In genomic region chr13:59009855-59010254, GRCm38 (mm10) we compare ENCODE assay signal across 19 mouse cellular contexts.
DNase-seq lines count a peak whose midpoint lies in the region; ATAC-seq and TF ChIP-seq lines count a peak whose summit lies in the region.
"Had no signal": no experiment of that assay in that cellular context is flagged by ENCODE, and none has a peak within 500 bp of the region (broad histone marks: within the 10 kb centered on the region; RNA-seq: fewer than 3 reads in every experiment).

No protein-coding gene starts in this region.

- 34% methylated on average over 5 of the region's 5 CpGs for WGBS in kidney, adult 2 months
- 84% methylated on average over 5 of the region's 5 CpGs for WGBS in midbrain, embryonic 12.5 days
- 86% methylated on average over 5 of the region's 5 CpGs for WGBS in midbrain, embryonic 11.5 days
- 72% methylated on average over 5 of the region's 5 CpGs for WGBS in neural tube, embryonic 15.5 days

- no peaks in the 10 kb centered on the region for H3K36me3 ChIP-seq in kidney, adult 2 months (ENCODE audit: control insufficient read depth, insufficient read depth, low read length)
- no peaks in the 10 kb centered on the region for H3K36me3 ChIP-seq in midbrain, embryonic 12.5 days
- no peaks in the 10 kb centered on the region for H3K36me3 ChIP-seq in midbrain, embryonic 11.5 days (ENCODE audit: control insufficient read depth, insufficient read depth, low read length)
- H3K36me3 ChIP-seq in neural tube, embryonic 15.5 days: no peaks in the 10 kb centered on the region
- H3K36me3 ChIP-seq: heart, embryonic 13.5 days; limb, embryonic 15.5 days; lung, embryonic 15.5 days; stomach, embryonic 15.5 days had no signal

- H3K9me3 ChIP-seq in midbrain, embryonic 12.5 days: no peaks in the 10 kb centered on the region
- no peaks in the 10 kb centered on the region for H3K9me3 ChIP-seq in midbrain, embryonic 11.5 days (ENCODE audit: control insufficient read depth, low read length)
- no peaks in the 10 kb centered on the region for H3K9me3 ChIP-seq in neural tube, embryonic 15.5 days (replicated peaks)
- H3K9me3 ChIP-seq: heart, embryonic 13.5 days; limb, embryonic 15.5 days; lung, embryonic 15.5 days; stomach, embryonic 15.5 days had no signal

- no peak for ATAC-seq in midbrain, embryonic 12.5 days (ENCODE audit: low FRiP score, low read depth)
- ATAC-seq in midbrain, embryonic 11.5 days (ENCODE audit: low FRiP score): no peak
- ATAC-seq in neural tube, embryonic 15.5 days (ENCODE audit: low FRiP score): no peak
- ATAC-seq: forebrain, embryonic 14.5 days had no signal

- no peak overlapping the region for H3K4me2 ChIP-seq in midbrain, embryonic 12.5 days (replicated peaks)
- H3K4me2 ChIP-seq in midbrain, embryonic 11.5 days: no peak overlapping the region
- no peak overlapping the region for H3K4me2 ChIP-seq in neural tube, embryonic 15.5 days
- H3K4me2 ChIP-seq: heart, embryonic 13.5 days; limb, embryonic 15.5 days; lung, embryonic 15.5 days; stomach, embryonic 15.5 days had no signal

- peak; percentile 62 for DNase-seq in kidney, adult 2 months
- DNase-seq in kidney, adult 18-20 months: no peak
- no peak for DNase-seq in midbrain, embryonic 11.5 days (ENCODE audit: low spot score, missing footprints)
- DNase-seq in kidney, postnatal 36 days: peak; percentile 20 to 29
- no peak for DNase-seq in lung, postnatal 14 days
- DNase-seq: adrenal gland, adult 8-10 months; B cell, adult 2 months; cerebellum, postnatal 25 days; gastrocnemius, postnatal 36 days; right cerebral cortex, adult 18-20 months; thymus, adult 2 months had no signal

- peaks cover 8% of the 10 kb centered on the region; the same call in 1 of the 2 replicates for H3K4me1 ChIP-seq in kidney, adult 2 months (ENCODE audit: control insufficient read depth, insufficient read depth, low read length)
- peaks cover 32% of the 10 kb centered on the region for H3K4me1 ChIP-seq in midbrain, embryonic 12.5 days
- peaks cover 15% of the 10 kb centered on the region for H3K4me1 ChIP-seq in midbrain, embryonic 11.5 days (ENCODE audit: control insufficient read depth, insufficient read depth, low read length)
- H3K4me1 ChIP-seq in neural tube, embryonic 15.5 days: peaks cover 31% of the 10 kb centered on the region

- no peak for TF ChIP-seq POLR2A in kidney, adult 2 months (IDR thresholded peaks at IDR 0.05; ENCODE audit: low read depth, low read length)

- H3K27me3 ChIP-seq in kidney, adult 2 months (replicated peaks; ENCODE audit: control insufficient read depth, insufficient read depth, low read length): no peaks in the 10 kb centered on the region
- peaks cover 5% of the 10 kb centered on the region; the same call in 1 of the 2 replicates for H3K27me3 ChIP-seq in midbrain, embryonic 12.5 days
- no peaks in the 10 kb centered on the region; the same call in 1 of the 2 replicates for H3K27me3 ChIP-seq in midbrain, embryonic 11.5 days (ENCODE audit: control insufficient read depth, insufficient read depth, low read length)
- H3K27me3 ChIP-seq in neural tube, embryonic 15.5 days (replicated peaks): no peaks in the 10 kb centered on the region
- H3K27me3 ChIP-seq: limb, embryonic 15.5 days; lung, embryonic 15.5 days; stomach, embryonic 15.5 days had no signal

- no peak overlapping the region for H3K9ac ChIP-seq in midbrain, embryonic 12.5 days (replicated peaks)
- no peak overlapping the region for H3K9ac ChIP-seq in midbrain, embryonic 11.5 days (ENCODE audit: low read length)
- H3K9ac ChIP-seq in neural tube, embryonic 15.5 days (replicated peaks): no peak overlapping the region
- H3K9ac ChIP-seq: heart, embryonic 13.5 days; limb, embryonic 15.5 days; lung, embryonic 15.5 days; stomach, embryonic 15.5 days had no signal

- H3K27ac ChIP-seq in kidney, adult 2 months (ENCODE audit: insufficient read depth, low read depth, low read length): no peak overlapping the region
- peak overlapping the region; percentile 80; the same call in 1 of the 2 replicates for H3K27ac ChIP-seq in midbrain, embryonic 12.5 days (replicated peaks)
- no peak overlapping the region for H3K27ac ChIP-seq in midbrain, embryonic 11.5 days (ENCODE audit: low read depth, low read length)
- H3K27ac ChIP-seq in neural tube, embryonic 15.5 days (replicated peaks): peak overlapping the region; percentile 90
- H3K27ac ChIP-seq: heart, embryonic 13.5 days; kidney, postnatal 0 days; limb, embryonic 15.5 days; lung, embryonic 15.5 days; stomach, embryonic 15.5 days had no signal

- no peak overlapping the region for H3K4me3 ChIP-seq in kidney, adult 2 months (ENCODE audit: insufficient read depth, low read depth, low read length)
- no peak overlapping the region for H3K4me3 ChIP-seq in midbrain, embryonic 12.5 days
- H3K4me3 ChIP-seq in midbrain, embryonic 11.5 days (ENCODE audit: low read depth, low read length): no peak overlapping the region
- no peak overlapping the region for H3K4me3 ChIP-seq in neural tube, embryonic 15.5 days (replicated peaks)
- H3K4me3 ChIP-seq: heart, embryonic 13.5 days; limb, embryonic 15.5 days; lung, embryonic 15.5 days; stomach, embryonic 15.5 days had no signal

- no peak for TF ChIP-seq CTCF in kidney, adult 2 months (conservative IDR thresholded peaks at IDR 0.05; ENCODE audit: insufficient read depth, insufficient read length, low read depth, low read length)

Comparison
In these comparisons a context has a peak if more than half of its experiments do, and no peak if none do; other contexts are left out.
1. DNase-seq: peak in kidney, adult 2 months (single experiment) and kidney, postnatal 36 days (2 of 2); none in kidney, adult 18-20 months (single experiment), midbrain, embryonic 11.5 days (single experiment) and lung, postnatal 14 days (single experiment).
2. H3K27ac ChIP-seq: peak in midbrain, embryonic 12.5 days (single experiment) and neural tube, embryonic 15.5 days (single experiment); none in kidney, adult 2 months (single experiment) and midbrain, embryonic 11.5 days (single experiment).